Mouse (Mus musculus) E14TG2a.4 (cell line): ENCODE measurements around the gene Nfatc3.
"Not testable (repeated sequence)": the region's sequence is repeated elsewhere in the genome, so short reads cannot be mapped to it uniquely, and the experiment has no call there.

Experiments used
- H3K27me3 ChIP-seq: 2 replicates; pipeline ENCODE4 v1.6.1; 2014; ENCODE audit warnings: low read length, control low read depth; ENCODE audit not compliant: insufficient read depth
- H3K36me3 ChIP-seq: 2 replicates; pipeline ENCODE4 v1.6.1; 2014; ENCODE audit warnings: low read length, control low read depth; ENCODE audit not compliant: insufficient read depth
- H3K4me1 ChIP-seq: replicated peaks from 2 replicates; pipeline ENCODE4 v1.6.1; 2014; ENCODE audit warnings: low read depth, low read length, control low read depth
- H3K4me3 ChIP-seq: replicated peaks from 2 replicates; pipeline ENCODE4 v1.5.1; 2014; ENCODE audit warnings: mild to moderate bottlenecking, low read length
- H3K9me3 ChIP-seq: 2 replicates; pipeline ENCODE4 v1.6.1; 2014; ENCODE audit warnings: low read length, control low read depth
- CTCF ChIP-seq: conservative IDR thresholded peaks from 2 replicates; pipeline ENCODE4 v1.5.1; 2014; ENCODE audit warnings: low read length
- NANOG ChIP-seq: IDR thresholded peaks from 2 replicates; pipeline ENCODE4 v1.6.1; 2014; ENCODE audit warnings: borderline replicate concordance, low read length, mixed read lengths
- POU5F1 ChIP-seq: IDR thresholded peaks from 2 replicates; pipeline ENCODE4 v1.6.1; 2014; ENCODE audit warnings: low read length, borderline replicate concordance

The Nfatc3 gene

DNA sequence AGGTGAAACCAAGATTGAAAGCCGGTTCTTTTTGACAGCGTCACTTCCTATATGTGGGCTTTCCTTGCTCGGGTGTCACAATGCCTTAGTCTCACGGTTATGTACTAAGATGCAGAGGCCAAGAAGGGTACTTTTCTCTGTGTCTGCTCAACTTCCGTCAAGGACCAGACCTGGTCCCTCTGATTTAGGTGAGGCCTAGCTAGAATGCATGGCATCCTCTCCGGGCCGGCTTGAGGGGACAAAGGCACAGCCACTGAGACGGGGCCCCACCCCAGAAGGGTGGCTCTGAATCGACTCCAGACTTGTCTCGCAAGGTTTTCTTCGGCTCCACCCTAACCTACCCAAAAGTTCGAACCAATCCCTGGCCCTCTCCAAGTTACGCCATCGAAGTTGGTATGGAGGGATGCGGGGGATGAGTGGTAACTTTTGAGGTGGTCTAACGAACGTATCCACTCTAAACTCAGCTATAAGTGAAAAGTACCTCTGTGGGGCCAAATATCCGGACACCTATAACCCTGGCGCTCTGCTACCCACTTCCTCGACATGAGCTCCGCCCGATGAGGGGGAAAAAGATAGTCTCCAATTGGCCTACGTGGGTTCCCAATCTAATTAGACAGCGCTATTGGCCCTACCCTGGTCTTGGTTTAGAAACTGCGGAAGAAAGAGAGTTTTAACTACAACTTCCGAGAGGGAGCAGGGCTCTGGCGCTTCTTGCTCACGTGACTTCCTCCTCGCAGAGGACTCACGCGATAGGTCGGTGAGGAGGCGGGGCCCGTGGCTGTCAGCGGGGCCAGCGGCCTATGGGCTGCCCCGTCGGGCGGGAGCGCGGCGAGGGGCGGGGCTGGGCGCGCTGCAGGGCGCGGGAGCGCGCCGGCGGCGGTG is at the start of gene Nfatc3:
Nfatc3 (plus strand) TSS at position 110 of the 882 bp plus-strand sequence.
- TF ChIP-seq CTCF, result no peak
- TF ChIP-seq NANOG, result no peak
- TF ChIP-seq POU5F1, result no peak
- Histone ChIP-seq H3K27me3 (no peaks in the 10 kb centered on the region), H3K4me1 (peaks cover 55% of the 10 kb centered on the region), H3K36me3 (peaks cover under 1% of the 10 kb centered on the region), H3K4me3 (peak within 1 kb of the TSS; percentile 93), H3K9me3 (no peaks in the 10 kb centered on the region)

DNA sequence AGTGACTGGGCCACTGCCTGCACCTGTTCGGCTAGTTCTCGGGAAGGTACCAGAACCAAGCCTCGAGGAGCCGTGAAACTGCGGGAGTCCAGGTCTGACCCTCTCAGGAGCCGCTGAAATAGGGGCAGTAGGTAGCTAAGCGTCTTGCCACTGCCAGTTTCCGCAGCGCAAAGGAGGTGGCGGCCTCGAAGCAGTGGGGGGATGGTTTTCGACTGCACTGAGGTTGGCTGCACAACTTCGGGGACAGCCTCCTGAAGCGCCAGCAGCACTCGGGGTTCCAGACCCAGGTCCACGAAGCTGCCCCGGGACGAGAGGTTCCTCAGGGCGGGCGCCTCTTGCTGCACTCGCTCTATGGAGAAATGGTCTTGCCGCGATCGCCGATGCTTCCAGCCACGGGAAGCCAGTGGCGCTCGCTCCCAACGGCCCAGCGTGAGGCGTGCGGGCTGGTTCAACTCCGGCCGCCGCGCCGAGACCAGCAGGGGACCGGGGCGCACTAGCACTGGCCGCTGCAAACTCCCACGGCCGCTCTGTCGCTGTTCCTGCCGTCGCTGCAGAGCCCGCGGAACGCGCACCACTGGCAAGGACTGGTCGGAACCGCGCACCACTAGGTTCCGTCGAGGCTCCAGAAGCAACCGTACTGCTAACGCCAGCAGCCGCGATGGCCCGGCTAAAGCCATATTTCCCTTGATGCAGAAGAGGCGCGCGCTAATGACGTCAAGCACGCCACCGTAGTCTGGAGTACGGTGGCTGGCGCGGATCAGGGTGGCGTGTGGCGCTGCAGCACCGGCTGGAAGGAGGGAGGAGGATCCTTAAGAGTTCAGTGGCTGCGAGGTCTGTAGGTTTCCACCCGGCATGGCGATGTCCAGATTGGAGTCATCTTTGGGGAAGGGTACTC is 47.6 kb upstream of the Nfatc3 start:
- Histone ChIP-seq H3K27me3 (no peaks in the 10 kb centered on the region), H3K9me3 (no peaks in the 10 kb centered on the region), H3K4me1 (peaks cover 25% of the 10 kb centered on the region), H3K4me3 (peak overlapping the region; percentile 97), H3K36me3 (peaks cover 35% of the 10 kb centered on the region)
- no peak for TF ChIP-seq POU5F1
- TF ChIP-seq CTCF, result no peak
- no peak for TF ChIP-seq NANOG

DNA sequence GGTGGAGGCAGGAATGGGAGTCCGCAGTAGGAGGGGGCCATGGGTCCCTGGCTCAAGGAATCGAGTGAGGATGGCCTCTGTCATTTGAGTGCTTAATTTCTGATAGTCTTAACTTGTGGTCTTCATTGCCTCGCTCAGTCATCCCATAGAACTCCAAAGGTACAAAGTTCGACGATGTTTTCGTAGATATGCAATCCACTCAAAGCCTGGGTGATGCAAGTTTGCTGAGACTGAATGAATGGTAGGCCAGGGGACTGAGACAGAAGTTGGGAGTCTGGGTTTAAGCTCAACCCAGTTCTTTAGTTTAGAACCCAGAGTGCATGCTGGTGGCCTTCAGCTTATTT is 47.0 kb upstream of the Nfatc3 start, which contains the start of gene Ddx28:
Ddx28 (minus strand) TSS at position 240 of the 344 bp plus-strand sequence.
- Histone ChIP-seq H3K4me1 (peaks cover 25% of the 10 kb centered on the region), H3K4me3 (peak within 1 kb of the TSS; percentile 97), H3K36me3 (peaks cover 40% of the 10 kb centered on the region), H3K9me3 (no peaks in the 10 kb centered on the region), H3K27me3 (no peaks in the 10 kb centered on the region)
- TF ChIP-seq NANOG, result no peak
- TF ChIP-seq CTCF, result no peak
- no peak for TF ChIP-seq POU5F1

DNA sequence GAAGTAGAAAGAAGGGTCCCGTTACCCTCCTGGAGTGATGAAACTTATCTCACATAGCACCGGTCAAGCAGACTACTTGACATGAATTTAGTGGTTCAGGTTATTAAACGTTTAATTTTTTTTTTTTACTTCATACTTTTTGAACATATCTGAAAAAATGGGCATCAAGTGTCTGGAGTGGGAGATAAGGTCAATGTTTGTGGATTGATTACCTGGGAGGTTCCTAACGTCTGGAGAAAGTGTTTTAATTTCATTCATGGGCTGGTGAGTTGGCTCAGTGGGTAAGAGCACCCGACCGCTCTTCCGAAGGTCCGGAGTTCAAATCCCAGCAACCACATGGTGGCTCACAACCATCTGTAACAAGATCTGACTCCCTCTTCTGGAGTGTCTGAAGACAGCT is 46.4 kb upstream of the Nfatc3 start:
- H3K9me3 ChIP-seq, H3K27me3 ChIP-seq: not testable (repeated sequence)
- H3K36me3 ChIP-seq, result peaks cover 44% of the 10 kb centered on the region
- H3K4me3 ChIP-seq, result peak overlapping the region; percentile 97
- peaks cover 28% of the 10 kb centered on the region for H3K4me1 ChIP-seq

DNA sequence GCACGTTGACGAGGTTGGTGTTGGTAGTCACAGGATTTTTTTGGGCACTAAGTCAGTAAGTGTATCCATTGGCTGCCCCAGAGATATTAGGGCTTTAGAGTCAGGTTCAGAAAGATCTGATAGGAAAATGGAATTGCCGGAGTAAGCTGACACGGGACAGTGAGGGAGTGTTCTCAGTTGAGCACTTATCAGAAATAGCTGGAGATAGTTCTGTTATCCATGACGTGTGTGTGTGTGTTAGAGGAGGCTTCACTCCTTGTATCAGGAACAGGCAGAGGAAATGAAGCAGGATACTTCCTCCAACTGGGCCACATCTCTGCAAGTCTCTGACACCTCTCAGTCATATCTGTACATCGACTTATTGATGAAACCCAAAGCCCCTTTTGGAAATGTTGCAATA is 42.4 kb upstream of the Nfatc3 start:
- Histone ChIP-seq H3K4me1 (peaks cover 17% of the 10 kb centered on the region), H3K36me3 (peaks cover 57% of the 10 kb centered on the region)
- TF ChIP-seq CTCF (no peak), NANOG (no peak), POU5F1 (no peak)

DNA sequence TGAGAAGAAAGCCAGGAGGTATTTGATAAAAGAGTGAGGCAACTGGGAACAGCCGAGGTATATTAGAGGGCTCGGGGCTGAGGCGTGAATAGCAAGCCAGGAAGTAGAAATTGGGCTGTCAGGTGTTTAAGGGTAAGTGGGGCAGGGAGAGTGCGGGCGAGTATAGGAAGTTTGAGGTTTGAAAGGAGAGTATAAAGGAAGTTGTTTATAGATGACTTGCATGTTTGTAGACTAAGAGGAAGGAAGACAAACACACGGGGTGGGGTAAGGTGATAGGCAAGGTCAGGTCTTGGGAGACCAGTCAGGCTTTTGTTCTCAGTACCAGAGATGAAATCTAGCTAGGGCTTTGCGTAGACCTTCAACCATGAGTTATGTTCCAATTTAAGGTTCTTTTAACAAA is 41.5 kb upstream of the Nfatc3 start:
- Histone ChIP-seq H3K4me1 (peaks cover 13% of the 10 kb centered on the region), H3K36me3 (peaks cover 59% of the 10 kb centered on the region), H3K4me3 (no peak overlapping the region), H3K9me3 (no peaks in the 10 kb centered on the region), H3K27me3 (no peaks in the 10 kb centered on the region)
- TF ChIP-seq POU5F1, result no peak
- no peak for TF ChIP-seq NANOG
- no peak for TF ChIP-seq CTCF

More for the DNA sequence above, 42.4 kb upstream of the Nfatc3 start:
- no peaks in the 10 kb centered on the region for H3K9me3 ChIP-seq
- no peaks in the 10 kb centered on the region for H3K27me3 ChIP-seq
- no peak overlapping the region for H3K4me3 ChIP-seq

DNA sequence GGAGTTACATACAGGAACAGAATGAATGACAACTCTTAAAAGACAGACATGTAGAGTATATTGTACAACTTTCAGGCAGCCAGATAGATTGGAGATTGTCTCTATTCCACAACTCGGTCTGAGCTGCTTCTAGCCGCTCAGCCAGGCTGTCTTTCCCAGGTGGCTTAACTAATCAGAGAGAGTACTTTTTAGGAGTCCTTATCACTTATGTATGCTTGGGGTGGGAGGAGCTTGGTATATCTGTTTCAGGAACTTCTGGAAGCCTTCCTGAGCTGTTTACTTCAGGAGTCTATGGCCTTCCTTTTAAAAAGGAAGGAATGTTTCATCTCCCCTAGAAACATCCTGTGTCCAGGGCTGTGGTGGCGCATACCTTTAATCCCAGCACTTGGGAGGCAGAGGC is 40.6 kb upstream of the Nfatc3 start:
- no peak overlapping the region for H3K4me3 ChIP-seq
- peaks cover 59% of the 10 kb centered on the region for H3K36me3 ChIP-seq
- TF ChIP-seq POU5F1 (no peak), NANOG (no peak), CTCF (no peak)
- no peaks in the 10 kb centered on the region for H3K9me3 ChIP-seq
- peaks cover 12% of the 10 kb centered on the region for H3K4me1 ChIP-seq
- no peaks in the 10 kb centered on the region for H3K27me3 ChIP-seq

DNA sequence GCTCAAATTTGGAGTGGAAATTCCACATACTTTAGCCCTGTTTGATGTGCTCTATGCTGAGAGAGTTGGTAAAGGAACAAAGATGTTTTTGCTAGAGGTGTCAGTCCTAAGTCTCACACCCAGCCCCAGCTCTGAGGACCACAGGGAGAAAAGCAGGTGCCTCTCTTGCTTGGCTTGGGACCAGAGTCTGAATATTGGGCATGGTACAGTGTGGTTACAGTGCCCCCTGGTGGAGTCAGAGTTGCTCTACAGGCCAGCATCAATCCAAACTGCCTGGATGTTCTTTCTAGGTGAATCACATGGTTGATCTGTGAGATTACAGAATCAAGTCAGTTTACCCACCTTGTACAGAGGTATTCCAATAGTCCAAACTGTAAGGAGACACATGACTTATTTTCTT is 36.2 kb upstream of the Nfatc3 start:
- H3K36me3 ChIP-seq, result peaks cover 63% of the 10 kb centered on the region
- no peaks in the 10 kb centered on the region for H3K27me3 ChIP-seq
- TF ChIP-seq NANOG (no peak), CTCF (peak; percentile 92), POU5F1 (no peak)
- no peak overlapping the region for H3K4me3 ChIP-seq
- no peaks in the 10 kb centered on the region for H3K9me3 ChIP-seq
- H3K4me1 ChIP-seq, result no peaks in the 10 kb centered on the region
